Mouse (Mus musculus) CD8-positive naive resting alpha-beta T cell, adult 57 days (primary cell): ENCODE data around the gene Ndc80. TPM values are rescaled to one million over a fixed set of nuclear protein-coding genes. Genes with fewer than 3 reads are reported as not detected.

Source experiments
- total RNA-seq: library from RNA; stranded (reverse); gene quantifications from one replicate; pipeline ENCODE4 v1.2.4, GENCODE M21; 2023

Ndc80 gene
- 17.1 TPM for total RNA-seq

DNA sequence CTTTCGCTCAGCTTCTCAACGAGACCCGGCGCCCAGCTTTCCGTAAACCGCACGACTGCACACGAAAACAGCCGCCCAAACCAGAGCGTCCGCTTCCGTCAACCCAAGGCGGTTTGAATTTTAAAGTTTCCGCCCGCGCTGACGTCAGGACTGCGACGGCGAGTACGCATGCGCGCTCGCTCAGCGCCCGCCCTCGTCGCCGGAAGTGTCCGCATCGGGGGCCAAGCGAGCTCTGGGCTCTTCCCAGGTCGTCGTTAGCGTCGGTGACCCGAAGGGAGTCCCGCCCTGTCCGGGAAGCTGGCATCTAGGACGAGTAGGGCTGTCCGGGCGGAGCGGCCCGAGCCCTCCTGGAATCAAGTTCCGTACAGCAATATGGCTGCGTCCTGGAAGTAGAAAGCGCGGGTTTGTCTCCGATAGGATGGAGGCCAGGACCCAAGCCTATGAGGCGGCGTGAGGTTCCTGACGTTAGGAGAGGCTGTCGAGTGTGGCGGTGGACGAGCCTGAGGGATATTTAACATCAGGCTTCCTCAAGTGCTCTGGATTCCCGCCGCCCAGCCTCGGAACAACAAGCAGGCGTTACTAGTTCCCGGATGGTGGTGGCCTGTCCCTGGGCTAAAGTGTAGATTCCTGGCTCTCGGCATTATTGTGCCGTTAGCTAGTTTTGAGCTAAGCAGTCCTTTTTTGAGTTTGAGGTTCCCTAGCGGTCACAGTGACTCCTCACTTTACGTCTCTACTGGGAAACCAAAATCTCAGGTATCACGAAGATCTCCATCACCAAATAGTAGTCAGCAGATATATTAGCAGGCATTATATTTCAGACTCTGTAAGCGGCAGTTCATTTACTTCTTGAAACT is at the start of gene Ndc80:
Gene Ndc80 (minus strand): TSS at position 147 of the 854 bp plus-strand sequence.

DNA sequence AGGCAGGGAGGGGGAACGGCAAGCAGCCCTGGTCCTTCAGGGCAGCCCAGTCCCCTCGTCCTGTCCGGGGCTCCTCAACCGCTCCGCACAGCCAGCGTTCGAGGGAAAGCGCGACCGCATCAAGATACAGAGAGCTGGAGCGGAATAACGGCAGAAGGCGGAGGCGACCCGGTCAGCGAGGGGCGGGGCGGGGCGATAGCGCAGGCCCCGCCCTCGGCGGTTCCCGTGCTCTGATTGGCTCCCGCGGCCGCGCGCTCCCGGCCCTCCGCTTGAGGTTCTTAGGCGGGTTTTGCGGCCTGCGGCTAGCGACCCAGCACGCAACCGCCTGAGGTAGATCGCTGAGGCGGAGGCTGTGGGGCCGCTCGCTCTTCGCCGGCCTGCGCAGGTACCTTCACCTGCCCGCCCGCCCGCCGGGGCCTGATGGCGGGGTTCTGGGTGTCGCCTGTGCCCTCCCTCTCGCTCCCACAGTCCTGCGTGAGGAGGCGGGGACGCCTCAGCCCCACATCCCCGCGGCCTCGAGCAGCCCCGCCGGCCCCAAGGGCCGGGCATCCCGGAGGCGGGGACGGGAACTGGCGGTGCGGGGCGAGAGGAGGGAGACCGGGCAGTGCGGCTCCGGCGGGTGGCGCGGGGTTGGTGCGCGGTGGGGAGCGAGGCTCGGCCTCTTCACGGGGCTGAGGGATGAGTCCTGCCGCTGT is 25.2 kb upstream of the Ndc80 start, which contains the start of gene Spdya:
Gene Spdya (plus strand): TSS at position 305 of the 695 bp plus-strand sequence.

DNA sequence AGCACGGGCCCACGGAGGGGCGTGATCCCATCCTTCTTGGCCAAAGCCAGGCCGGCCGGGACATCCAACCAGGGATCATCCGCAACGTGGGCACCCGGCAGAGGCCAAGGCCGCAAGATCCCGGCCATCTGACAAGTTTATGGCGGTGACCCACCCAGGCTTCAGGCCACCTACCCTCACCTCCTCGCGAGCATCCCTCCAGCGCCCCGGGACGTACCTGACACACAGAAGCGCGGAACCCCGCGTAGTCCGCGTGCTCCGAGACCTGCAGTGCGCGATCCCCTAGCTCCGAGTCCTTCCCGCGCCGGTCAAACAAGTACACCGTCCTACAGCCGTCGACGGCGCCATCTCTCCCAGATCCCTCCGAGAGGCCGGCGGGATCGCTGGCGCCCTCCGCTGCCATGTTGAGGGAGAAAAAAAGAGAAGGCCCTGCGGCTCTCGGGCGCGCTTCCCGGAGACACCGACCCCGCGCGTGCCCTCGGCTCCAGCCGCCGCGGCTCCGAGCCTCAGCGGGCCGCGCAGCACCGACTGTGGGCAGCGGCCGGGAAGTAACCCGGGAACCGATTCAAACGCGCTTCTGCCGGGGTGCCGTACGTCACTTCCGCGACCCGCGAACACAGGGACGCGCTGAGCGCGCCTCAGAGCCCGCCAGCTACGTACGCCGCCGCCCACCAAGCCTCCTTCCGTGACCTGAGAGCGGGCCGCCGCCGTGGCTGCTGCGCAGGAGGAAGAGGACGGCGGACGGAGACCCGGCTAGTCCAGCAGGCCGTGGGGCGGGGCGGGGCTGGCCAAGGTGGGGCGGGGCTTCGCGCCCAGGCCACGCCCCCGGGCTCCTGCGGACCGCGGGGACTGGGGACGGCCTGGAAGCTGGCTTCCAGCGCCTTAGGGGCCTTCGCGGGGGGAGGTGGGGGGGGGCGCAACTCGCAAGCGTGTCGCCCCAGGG is 51.6 kb downstream of the Ndc80 start, which contains the start of gene Smchd1:
Gene Smchd1 (minus strand): TSS at position 582 of the 943 bp plus-strand sequence.

DNA sequence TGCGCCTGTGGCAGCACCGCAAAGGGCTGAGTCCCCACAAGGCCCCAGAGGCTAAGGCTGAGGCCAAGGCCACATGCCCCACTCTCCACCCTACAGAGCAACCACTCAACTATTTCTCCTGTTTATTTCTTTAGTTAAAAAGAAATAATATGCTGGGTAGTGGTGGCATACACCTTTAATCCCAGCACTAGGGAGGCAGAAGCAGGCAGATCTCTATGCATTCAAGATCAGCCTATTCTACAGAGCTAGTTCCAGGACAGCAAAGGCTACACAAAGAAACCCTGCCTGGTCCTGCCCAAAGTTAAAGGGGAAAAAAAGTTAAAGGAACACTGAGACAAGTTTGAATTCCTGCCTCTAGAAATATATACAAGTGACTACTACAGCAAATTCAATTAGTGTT is 66.8 kb downstream of the Ndc80 start, which contains the start of gene Gm4707:
Gene Gm4707 (minus strand): TSS at position 101 of the 400 bp plus-strand sequence.

Other genes starting within 250 kb of the Ndc80 start
- 3.3 TPM for gene Emilin2, start 214.9 kb downstream of the Ndc80 start, total RNA-seq
- 50.0 TPM for gene Gm4707, start 66.9 kb downstream of the Ndc80 start, total RNA-seq
- gene Smchd1, start 51.5 kb downstream of the Ndc80 start, total RNA-seq, result 202 TPM
- not detected for gene Spdya, start 25.2 kb upstream of the Ndc80 start, total RNA-seq
- gene Wdr43, start 89.0 kb upstream of the Ndc80 start, total RNA-seq, result 133 TPM
- gene Togaram2, start 146.4 kb upstream of the Ndc80 start, total RNA-seq, result not detected
- not detected for gene Pcare, start 226.0 kb upstream of the Ndc80 start, total RNA-seq
- 0.24 TPM for gene Clip4, start 241.6 kb upstream of the Ndc80 start, total RNA-seq